Mouse (Mus musculus): Measurements from ENCODE around the gene Gpatch3.
A peak's percentile ranks its signal among the peaks of the same experiment; 100 is the strongest.

The Gpatch3 gene

GRCm38 (mm10) chr4:133584059-133584951, 9.8 kb downstream of the Gpatch3 start, which contains the start of gene Gpn2:
Gene Gpn2, plus strand, starts transcription at chr4:133584362.
- peak; percentile 89 for DNase-seq (ENCODE audit: low read depth, low spot score)

GRCm38 (mm10) chr4:133592570-133592969, 18.0 kb downstream of the Gpatch3 start:
- no peak for DNase-seq (ENCODE audit: low read depth, low spot score)

DNA sequence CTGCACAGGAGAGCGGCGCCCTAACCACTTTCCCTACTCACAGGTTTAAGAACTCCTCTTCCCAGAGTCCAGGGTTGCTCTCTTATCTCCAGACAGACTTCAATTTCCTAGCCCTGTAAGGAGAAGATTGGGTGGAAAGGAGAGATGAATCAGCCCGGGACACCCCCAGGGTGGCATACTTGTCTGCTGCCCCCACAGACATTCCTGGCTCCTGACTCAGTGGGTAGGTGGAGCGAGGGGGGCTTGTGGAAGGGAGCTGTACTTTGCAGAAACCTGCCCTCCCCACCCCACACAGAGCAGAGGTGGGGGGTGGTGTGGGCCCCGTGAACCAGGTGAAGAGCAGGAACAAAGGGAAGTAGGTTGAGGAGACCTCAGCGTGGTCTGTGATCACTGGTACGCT, 21.0 kb downstream of the Gpatch3 start:
- DNase-seq (ENCODE audit: low read depth, low spot score) = no peak

- no peak for DNase-seq (ENCODE audit: low read depth, low spot score)
Observed at GRCm38 (mm10) chr4:133596084-133596483, 21.5 kb downstream of the Gpatch3 start.

- peak; percentile 70 for DNase-seq (ENCODE audit: low read depth, low spot score)
Observed at GRCm38 (mm10) chr4:133598616-133599015, 24.1 kb downstream of the Gpatch3 start.

DNA sequence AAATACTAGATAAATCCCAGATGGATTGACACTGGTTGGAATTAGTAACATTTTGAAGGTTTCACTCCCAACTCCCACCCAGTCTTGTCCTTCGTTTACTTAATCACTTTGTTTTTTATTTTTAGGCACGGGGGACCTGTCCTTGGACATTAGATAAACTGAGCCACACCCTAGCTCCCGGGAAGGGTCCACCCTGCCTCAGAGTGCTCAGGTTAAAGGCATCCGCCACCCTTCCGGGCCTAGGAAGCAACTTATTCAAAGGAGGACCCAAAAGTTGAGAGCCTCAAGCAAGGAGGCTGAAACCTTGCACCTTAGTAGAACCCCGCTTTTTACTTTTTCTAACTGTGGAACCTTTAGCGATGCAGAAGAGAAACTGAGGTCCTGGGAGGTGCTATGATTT, 24.6 kb downstream of the Gpatch3 start:
- peak; percentile 60 for DNase-seq (ENCODE audit: low read depth, low spot score)

- DNase-seq (ENCODE audit: low read depth, low spot score) = peak; percentile 84
Observed at GRCm38 (mm10) chr4:133599571-133600073, 25.1 kb downstream of the Gpatch3 start.

GRCm38 (mm10) chr4:133600306-133600705, 25.8 kb downstream of the Gpatch3 start:
- DNase-seq (ENCODE audit: low read depth, low spot score) = no peak

- DNase-seq (ENCODE audit: low read depth, low spot score) = peak; percentile 90
Observed at GRCm38 (mm10) chr4:133601721-133602218, 27.2 kb downstream of the Gpatch3 start, which contains the start of gene Sfn. Gene Sfn, minus strand, starts transcription at chr4:133602168.

- no peak for DNase-seq (ENCODE audit: low read depth, low spot score)
Observed at GRCm38 (mm10) chr4:133603056-133603455, 28.5 kb downstream of the Gpatch3 start.

GRCm38 (mm10) chr4:133604175-133604574, 29.6 kb downstream of the Gpatch3 start:
- no peak for DNase-seq (ENCODE audit: low read depth, low spot score)

- no peak for DNase-seq (ENCODE audit: low read depth, low spot score)
Observed at GRCm38 (mm10) chr4:133604856-133605255, 30.3 kb downstream of the Gpatch3 start.

GRCm38 (mm10) chr4:133605330-133605729, 30.8 kb downstream of the Gpatch3 start:
- no peak for DNase-seq (ENCODE audit: low read depth, low spot score)

DNA sequence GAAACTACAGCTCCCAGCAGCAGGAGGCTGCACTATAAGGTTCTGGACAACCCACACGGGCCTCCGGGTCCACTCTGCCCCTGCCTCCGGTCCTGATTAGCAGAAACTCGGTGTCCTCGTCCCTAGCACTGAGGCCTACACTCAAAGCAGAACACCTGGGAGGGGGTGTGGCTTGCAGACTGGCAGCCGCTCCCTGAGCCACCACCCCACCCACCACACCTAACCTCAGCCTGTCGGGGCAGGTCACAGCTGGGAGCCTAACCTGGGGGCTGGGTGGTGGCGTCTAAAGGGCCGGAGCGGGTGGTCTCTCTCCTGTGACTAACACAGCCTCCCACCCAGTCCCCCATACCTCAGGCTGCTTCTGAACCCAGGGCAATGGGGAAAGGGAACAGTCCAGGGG, 32.7 kb downstream of the Gpatch3 start:
- DNase-seq (ENCODE audit: low read depth, low spot score) = no peak

DNA sequence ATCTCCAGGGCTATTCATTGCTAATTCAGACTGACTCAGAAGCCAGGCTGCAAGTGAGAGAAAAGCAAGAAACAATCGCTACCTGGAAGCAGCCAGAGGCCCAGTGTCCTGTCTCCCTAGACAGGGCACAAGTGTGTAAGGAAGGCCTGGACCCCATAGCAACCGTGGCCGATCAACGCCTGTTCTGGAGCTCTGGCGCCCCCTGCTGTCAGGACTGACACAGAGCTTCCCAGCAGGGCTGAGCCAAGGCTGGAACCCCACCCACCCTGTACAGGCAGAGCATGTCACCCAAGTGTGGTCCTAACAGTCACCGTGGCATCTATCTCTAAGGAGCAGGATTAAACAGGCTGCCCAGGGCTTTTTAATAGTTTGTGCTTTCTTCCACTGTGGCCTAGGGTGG, 35.2 kb downstream of the Gpatch3 start:
- peak; percentile 80 for DNase-seq (ENCODE audit: low read depth, low spot score)

DNA sequence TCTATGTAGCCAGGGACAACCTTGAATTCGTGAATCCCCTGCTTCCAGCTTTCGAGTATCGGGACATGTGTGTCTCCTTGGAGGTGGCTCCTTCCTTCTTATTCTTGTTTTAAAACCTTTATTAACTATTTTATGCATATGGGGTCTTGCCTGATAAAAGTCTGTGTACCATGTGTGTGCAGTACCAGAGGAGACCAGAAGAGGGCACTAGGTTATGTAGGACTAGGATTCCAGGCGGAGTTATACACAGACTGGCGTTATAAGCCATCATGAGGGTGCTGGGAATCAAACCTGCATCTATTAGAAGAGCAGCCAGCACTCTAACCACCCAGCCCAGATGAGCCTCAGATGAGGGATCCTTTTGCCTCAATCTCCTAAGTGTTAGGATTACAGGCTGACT, 37.3 kb downstream of the Gpatch3 start:
- DNase-seq (ENCODE audit: low read depth, low spot score) = peak; percentile 80

GRCm38 (mm10) chr4:133612416-133612815, 37.9 kb downstream of the Gpatch3 start:
- no peak for DNase-seq (ENCODE audit: low read depth, low spot score)

GRCm38 (mm10) chr4:133613026-133613425, 38.5 kb downstream of the Gpatch3 start:
- no peak for DNase-seq (ENCODE audit: low read depth, low spot score)

GRCm38 (mm10) chr4:133613867-133614266, 39.3 kb downstream of the Gpatch3 start:
- no peak for DNase-seq (ENCODE audit: low read depth, low spot score)

- no peak for DNase-seq (ENCODE audit: low read depth, low spot score)
Observed at GRCm38 (mm10) chr4:133614274-133614761, 39.8 kb downstream of the Gpatch3 start.

- no peak for DNase-seq (ENCODE audit: low read depth, low spot score)
Observed at GRCm38 (mm10) chr4:133615416-133615815, 40.9 kb downstream of the Gpatch3 start.

DNA sequence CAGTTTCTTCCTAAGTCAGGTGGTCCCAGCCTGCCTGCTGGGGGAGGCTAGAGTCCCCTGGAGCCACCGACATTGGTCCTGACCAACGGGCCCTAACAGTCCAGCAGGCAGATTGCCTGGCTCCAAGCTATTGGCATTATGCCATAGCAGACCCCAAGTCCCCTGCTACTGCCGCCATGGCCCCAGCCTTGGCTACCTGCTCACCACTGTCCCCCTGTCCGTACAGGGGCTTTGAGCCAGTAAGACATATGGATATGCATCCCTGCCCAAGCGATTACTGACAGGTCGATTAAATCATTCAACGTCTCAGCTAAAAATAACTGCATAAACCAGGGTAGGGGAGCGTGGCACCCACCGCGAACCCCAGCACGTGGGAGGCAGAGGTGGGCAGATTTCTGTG, 43.4 kb downstream of the Gpatch3 start:
- DNase-seq (ENCODE audit: low read depth, low spot score) = no peak

Measured in ES-CJ7 (cell line).